Mouse (Mus musculus): ENCODE measurements around the gene Zfp967. TPM values are rescaled to one million over a fixed set of nuclear protein-coding genes. Genes with fewer than 3 reads are reported as not detected.
"Not testable (repeated sequence)": the region's sequence is repeated elsewhere in the genome, so short reads cannot be mapped to it uniquely, and the experiment has no call there.

Gene Zfp967
- polyA plus RNA-seq (2015; fragmentation: Nextera tagmentation; extraction: Ambion mirVana), result not detected in 2 replicates

GRCm38 (mm10) chr2:176520756-176521155, at the start of gene Zfp967:
TSS of gene Zfp967 (plus strand) at chr2:176521056.
- not testable (repeated sequence) for H3K27ac ChIP-seq (ENCODE audit: low read length); H3K9ac ChIP-seq (replicated peaks; ENCODE audit: low read depth, low read length); H3K4me1 ChIP-seq (replicated peaks; ENCODE audit: control insufficient read depth, insufficient read depth, low read length); ATAC-seq; H3K36me3 ChIP-seq (ENCODE audit: control insufficient read depth, insufficient read depth); H3K9me3 ChIP-seq (ENCODE audit: control insufficient read depth, low read length); H3K4me2 ChIP-seq (ENCODE audit: low read length); H3K4me3 ChIP-seq (replicated peaks; ENCODE audit: low read length); H3K27me3 ChIP-seq (replicated peaks; ENCODE audit: control insufficient read depth, insufficient read depth, low read length)
- no CpG with 5 or more reads among the region's 9 CpGs for WGBS

- H3K27ac ChIP-seq (ENCODE audit: low read length), result not testable (repeated sequence)
Measured at GRCm38 (mm10) chr2:176486683-176487082, 34.2 kb upstream of the Zfp967 start, which contains the start of gene Gm14434. TSS of gene Gm14434 (minus strand) at chr2:176486783.

More at GRCm38 (mm10) chr2:176486683-176487082, 34.2 kb upstream of the Zfp967 start, which contains the start of gene Gm14434:
- not testable (repeated sequence) for H3K9me3 ChIP-seq (ENCODE audit: control insufficient read depth, low read length); H3K4me1 ChIP-seq (replicated peaks; ENCODE audit: control insufficient read depth, insufficient read depth, low read length); H3K36me3 ChIP-seq (ENCODE audit: control insufficient read depth, insufficient read depth); ATAC-seq; H3K27me3 ChIP-seq (replicated peaks; ENCODE audit: control insufficient read depth, insufficient read depth, low read length); H3K4me2 ChIP-seq (ENCODE audit: low read length); H3K4me3 ChIP-seq (replicated peaks; ENCODE audit: low read length); H3K9ac ChIP-seq (replicated peaks; ENCODE audit: low read depth, low read length)
- no CpG with 5 or more reads among the region's 4 CpGs for WGBS

Other genes starting within 250 kb of the Zfp967 start
- not detected in 2 replicates for gene Gm11009, start 201.6 kb upstream of the Zfp967 start, polyA plus RNA-seq (2015; fragmentation: Nextera tagmentation; extraction: Ambion mirVana)
- gene Gm14435, start 97.5 kb upstream of the Zfp967 start, polyA plus RNA-seq (2015; fragmentation: Nextera tagmentation; extraction: Ambion mirVana), result 10.6 and 12.0 TPM in 2 replicates
- gene Gm14434, start 34.3 kb upstream of the Zfp967 start, polyA plus RNA-seq (2015; fragmentation: Nextera tagmentation; extraction: Ambion mirVana), result 3.5 and 13.0 TPM in 2 replicates
- gene Gm14308, start 115.3 kb downstream of the Zfp967 start, polyA plus RNA-seq (2015; fragmentation: Nextera tagmentation; extraction: Ambion mirVana), result 14.7 and 21.3 TPM in 2 replicates
- gene Zfp973, start 149.5 kb downstream of the Zfp967 start, polyA plus RNA-seq (2015; fragmentation: Nextera tagmentation; extraction: Ambion mirVana), result 10.5 and 10.6 TPM in 2 replicates
- 36.7 and 40.6 TPM in 2 replicates for gene Gm14305, start 187.3 kb downstream of the Zfp967 start, polyA plus RNA-seq (2015; fragmentation: Nextera tagmentation; extraction: Ambion mirVana)